Mouse (Mus musculus): ENCODE measurements around the gene Trpm3.

Gene Trpm3

DNA sequence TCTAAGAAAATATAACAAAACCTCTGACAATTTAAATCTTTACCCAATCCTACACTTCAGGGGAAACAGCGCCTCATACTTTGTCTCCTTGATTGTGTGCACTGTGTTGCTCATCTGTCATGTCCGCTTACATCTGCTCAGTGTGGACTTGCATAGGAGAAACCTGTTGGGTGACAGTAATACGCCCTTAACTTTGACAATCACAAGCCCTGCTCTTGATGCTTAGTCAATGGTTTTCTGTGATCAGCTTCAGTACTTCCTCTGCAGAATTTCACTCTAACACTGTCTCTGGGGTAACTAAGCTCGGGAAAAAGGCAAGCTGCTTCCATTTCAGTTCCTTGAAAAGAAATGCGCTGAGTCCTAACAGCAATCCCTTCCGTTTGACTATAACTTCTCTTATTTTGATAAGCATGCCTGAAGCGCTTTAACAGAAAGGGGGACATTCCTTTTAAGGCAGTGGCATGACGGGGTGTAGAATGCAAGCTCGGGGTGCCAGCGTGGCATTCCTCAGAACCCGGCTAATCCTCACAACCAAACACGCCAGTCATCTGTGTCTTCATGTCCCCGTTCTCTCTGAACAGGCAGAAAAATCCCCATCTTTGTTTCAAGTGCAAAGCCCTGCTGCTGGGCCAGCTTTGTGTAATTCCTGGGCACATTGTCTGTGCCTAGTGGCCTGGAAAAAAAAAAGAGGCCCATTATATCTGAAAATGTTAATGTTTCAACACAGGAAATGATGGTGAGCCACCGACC lies 517.8 kb downstream of the Trpm3 start:
- DNase-seq = no peak

DNA sequence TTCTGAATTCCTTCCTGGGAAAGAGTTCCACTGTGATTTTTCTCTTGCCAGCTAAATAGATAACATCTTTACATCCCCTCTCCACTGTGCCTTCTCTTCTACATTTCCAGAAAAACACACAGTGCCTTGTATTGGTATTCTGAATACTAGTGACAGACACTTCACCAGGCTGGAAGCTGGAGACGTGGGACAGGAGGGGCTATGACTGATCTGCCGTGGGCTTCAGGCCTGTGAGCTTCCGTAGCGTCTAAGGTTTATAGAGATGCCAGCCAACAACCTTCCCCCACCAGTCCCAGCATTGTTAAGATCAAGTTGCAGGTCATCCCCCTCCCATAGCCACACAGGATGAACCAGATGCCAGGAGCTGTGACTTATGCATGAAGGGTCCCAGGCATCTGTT lies 518.4 kb downstream of the Trpm3 start:
- DNase-seq = no peak

DNA sequence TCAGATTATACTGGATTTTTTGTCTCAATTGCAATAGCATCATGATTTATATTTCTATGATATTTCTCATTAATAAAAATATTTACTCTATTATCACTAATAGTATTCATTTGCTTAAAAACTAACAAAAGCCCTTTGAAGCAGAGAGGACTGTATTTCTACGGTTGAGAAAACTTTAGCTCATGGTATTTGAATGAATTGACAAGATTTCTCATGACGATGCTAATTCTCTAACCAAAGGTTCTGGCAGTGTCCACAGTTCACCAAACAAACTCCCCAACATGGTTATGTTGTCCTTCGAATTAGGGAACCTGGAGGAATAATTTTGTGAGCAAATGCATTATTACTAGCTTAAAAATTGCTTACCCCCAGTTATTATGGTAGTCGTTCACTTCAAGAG lies 526.6 kb downstream of the Trpm3 start:
- no peak for DNase-seq

DNA sequence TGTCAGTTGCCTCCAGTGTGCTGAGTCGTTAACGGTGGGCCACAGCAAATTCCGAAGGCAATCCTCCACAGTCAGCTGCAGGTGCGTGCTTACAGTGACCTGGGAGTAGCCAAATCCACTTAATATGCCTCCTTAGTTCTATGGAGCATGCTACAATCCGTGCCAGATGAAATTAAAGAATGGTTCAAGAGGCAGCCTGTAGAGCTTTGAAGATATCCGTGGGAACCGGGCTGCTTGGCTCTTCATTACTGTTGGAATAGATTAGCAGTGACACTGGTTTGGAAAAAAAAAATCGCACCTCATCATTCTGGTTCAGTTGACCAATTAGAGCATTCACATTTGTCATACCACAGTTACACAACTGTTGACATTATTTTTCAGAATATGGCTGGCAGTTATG lies 531.4 kb downstream of the Trpm3 start:
- no peak for DNase-seq

DNA sequence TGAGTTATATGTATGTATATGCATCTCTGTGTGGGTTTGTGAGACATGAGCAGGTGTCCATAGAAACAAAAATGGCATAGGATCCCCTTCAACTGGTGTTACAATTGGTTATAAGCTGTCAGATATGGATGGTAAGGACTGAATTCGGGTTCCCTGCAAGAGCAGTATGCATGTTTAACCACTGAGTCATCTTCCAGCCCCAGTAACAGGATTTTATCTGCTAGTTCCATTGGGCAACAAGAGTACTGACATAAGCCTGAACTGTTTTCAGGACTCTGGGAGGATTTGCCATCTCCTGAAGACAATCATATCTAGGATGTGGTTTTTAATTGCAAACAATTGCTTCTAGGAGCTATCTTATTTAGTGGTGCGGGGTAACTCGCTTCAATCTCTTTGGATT lies 534.0 kb downstream of the Trpm3 start:
- DNase-seq = no peak

DNA sequence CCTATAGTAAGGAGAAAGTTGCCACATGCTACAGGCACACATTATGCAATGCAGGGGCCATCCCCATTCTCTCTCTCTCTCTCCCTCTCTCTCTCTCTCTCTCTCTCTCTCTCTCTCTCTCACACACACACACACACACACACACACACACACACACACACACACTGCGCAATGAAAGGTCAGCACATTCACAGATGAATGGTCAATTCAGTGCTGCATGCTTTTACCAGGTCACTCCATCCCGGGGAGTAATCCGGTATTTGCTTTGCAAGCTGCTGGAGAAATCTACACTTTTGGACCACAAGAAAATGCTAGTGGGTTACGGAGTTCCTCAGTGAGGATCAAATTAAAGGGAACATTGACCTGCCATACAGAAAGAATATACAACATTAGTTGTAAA lies 537.4 kb downstream of the Trpm3 start:
- DNase-seq = no peak

DNA sequence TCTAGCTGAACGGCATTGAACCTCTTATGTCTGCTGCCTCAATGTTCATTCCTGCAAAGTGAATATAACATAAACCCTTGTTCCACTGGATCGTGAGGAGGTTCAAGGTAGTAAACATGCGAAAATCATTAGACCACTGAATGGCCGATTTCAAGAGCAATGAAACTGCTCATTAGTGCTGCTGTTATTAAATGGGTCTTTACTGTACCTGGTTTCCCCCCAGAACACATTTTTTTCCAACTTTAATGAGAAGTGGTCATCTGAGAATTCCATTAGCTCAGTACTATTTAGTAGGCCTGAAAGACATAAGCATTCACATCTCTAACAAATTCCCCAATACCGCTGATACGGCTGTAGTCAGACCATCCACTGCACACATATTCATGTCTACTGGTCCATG lies 543.4 kb downstream of the Trpm3 start:
- DNase-seq = no peak

DNA sequence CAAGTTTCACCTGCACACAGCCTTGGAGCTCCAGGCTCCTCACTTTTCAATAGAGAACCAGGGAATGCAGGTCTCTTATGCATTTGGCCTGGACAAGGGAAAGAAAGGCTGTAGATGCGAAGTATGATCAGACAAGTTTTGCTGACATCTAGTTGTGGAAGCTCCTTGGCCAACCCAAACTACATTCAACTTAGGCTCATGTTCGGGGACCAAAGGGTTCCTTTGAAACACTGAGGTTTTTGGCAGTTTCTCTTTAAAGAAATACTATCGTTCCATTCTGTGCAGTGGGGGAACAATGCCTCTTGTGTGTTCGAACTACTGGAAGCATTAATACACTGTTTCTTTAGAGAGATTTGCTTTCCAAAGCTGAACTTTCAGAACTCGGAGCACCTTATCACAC lies 553.1 kb downstream of the Trpm3 start:
- DNase-seq = no peak

DNA sequence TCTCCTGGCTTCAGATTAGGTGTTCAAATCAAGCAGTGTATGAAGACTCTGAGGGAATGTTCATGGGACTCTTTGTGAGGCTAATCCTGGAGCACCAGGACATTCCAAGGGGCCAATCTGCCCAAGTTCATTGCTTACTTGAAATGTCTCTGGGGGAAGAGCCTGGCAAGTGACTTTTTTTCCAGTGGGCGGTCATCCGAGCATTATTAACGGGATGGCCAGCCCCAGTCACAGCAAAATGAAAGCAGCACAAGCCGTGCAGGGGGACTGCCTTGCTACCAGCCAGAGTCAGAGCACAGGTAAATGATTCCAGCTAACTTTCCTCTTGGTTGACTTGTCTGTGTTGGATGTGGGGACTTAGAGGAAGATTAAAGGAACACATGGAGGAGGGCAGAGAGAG lies 553.7 kb downstream of the Trpm3 start:
- DNase-seq = no peak

DNA sequence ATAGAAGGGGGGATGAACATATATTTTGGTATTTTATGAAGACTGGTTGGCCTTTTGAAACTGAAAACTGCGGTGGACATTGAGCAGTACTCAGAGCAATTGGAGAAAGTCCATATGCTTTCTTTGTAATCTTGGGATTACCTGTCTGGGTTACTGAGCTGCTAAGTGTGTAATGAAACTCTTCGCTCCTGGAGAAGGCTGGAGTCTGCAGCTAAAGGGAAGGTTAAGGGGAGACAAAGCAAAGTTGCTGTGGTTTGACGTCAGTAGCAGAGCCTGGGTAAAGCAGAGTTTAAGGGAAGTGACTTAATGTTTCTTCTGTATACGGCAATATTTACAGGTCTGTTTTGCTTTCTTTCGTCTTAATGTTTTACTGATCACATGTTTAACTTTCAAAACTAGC lies 554.1 kb downstream of the Trpm3 start:
- DNase-seq = no peak

DNA sequence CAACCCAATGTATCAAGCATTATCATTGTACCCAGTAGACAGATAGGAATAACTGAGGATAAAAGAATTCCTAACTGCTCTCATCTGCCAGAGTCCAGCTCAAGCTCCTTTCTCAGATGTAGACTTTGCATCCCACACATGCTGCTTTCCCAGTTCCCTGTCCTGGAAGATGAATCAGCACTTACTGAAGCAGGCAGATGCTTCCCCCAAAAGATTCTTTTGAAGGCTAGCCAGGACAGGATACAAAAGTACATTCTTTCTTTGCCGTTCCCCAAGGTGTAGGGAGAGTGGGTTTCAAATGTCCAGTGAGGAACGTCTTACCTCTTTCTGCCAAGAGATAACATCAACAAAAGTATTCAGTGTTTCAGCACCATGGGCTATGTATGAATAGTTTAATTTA lies 556.6 kb downstream of the Trpm3 start:
- DNase-seq = no peak

DNA sequence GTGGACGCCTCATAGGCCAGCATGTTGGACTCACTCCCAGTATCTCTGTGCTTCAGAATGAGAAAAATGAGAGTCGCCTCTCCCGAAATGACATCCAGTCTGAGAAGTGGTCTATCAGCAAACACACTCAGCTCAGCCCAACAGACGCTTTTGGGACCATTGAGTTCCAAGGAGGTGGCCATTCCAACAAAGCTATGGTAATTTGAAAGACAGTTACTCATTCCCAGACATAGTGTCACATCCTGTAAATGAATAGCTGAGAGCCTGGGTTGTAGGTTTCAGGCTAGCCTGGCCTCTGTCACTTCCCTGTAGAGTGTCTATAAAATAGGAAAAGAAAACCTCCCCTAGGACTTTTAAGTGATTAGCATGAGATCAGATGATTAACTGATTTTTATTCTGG lies 559.9 kb downstream of the Trpm3 start:
- DNase-seq = no peak

DNA sequence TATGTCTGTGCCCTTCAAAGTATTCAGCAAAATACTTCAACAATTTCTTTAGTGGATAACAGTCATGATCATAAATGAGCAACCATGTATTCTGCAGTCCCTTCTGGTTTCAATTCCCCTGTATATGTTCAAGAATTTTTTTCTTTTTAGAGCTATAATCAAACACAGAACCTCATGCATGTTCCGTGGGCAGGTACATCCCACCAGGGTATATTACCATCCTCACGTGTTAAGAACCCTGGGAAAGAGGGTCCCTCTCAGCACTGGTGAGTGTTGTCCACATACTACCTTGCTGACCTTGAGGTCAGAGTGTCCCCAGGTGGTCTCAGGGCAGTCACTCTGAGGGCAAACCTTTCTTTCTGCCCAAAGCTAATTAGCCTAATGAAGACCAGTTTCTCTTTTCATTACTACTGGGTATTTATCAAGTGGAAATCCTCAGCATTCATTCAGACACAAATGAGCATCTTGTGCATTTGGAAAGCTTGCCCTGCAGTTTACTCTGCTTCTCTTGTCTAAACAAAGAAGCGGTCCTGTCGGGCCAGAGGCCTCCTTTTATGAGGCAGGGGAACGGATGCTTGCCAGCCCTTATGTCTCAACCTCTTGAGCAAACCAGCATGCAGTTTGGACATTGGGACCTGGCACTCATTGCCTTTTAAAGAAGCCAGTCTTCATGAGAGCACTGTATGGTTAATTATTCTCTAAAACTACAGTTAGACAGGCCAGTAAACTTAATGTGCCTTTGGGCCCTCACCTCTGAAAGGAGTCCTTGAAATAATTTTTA lies 562.2 kb downstream of the Trpm3 start:
- DNase-seq = no peak

DNA sequence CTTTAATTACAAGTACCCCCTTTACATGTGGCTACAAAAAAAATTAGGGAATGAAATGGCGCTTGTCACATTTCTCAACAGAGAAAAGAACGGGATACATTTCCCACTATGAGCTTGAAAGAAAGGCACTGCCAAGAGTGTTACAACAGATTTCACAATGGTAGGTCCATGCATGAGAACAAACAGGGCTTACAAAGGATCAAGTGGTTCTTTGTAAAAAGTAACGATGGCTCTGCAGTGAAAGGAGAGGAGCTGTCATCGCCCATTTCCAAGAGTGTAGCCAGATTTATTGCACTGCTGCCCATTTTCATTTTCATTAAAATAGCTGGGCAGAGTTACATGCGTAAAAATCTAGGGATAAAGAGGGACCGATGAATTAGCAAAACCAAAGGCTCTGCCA lies 565.0 kb downstream of the Trpm3 start:
- DNase-seq = no peak

DNA sequence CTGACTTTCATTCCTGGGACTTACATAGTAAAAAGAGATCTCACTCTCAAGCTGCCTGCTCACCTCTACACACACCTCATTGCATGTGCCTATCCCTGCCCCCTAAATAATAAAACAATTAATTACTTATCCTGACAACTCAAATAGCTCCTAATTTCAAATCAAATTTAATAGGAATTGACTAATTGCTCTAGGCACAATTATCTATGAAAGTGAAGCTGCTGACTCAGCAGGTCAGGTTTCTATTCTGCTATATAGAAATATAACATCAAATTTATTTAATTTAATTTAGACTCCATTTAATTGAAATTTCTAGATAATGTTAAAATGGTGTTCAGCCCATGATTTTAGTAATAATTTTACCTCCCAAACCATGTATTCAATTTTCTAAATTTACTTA lies 566.6 kb downstream of the Trpm3 start:
- no peak for DNase-seq

DNA sequence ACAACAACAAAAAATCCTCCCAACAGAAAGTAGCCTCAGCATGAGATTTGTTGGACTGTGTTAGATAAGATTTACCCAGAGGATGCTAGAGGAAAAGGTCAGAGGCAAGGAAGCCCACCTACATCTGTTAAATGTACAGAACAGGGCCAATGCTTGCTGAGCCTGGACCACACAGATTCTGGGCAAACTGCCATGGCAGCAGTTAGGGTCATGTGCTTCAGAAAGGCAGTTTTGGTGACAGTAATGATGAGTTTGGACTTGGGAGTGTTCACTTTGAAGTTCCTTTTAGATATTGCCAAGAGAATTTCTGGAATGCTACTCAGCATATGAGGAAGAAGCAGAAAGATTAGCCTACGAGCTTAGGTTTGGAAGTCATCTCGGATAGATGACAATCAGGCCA lies 580.2 kb downstream of the Trpm3 start:
- DNase-seq = no peak

DNA sequence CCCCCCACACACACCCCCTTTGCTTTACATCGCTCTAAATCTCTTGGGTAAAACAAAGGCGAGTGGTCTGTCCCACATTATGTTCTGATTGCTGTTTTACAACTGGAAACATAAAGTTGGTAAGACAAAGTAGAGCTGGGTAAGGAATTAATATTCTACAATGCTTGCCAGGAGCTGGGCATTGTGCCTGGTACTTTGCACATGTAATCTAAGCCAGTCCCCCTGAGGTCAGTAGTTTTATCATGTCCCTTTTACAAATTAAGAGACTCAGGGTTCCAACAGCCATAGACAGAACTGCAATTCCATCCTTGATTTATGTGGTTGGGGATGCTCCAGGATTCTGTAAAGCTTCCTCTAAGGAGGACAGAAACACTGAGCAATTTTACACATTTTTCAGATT lies 591.0 kb downstream of the Trpm3 start:
- DNase-seq = no peak

DNA sequence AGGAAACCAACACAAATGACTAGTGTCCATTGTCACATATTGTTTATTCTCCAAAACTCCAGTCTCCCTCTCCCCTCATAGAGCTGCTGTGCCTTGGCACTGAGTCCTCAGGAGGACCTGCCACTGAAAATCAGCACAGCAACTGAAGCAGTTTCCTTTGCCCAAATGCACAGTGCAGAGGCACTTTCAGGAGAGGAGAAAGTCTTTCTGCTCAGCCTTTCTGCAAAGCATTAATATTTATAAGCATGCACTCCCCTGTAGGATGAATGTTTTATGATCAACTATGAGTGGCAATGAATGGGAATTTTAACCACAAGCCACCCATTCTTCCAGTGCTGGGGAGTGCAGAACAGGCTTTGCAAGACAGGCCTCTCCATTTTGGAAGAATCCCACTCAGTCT lies 592.1 kb downstream of the Trpm3 start:
- no peak for DNase-seq

DNA sequence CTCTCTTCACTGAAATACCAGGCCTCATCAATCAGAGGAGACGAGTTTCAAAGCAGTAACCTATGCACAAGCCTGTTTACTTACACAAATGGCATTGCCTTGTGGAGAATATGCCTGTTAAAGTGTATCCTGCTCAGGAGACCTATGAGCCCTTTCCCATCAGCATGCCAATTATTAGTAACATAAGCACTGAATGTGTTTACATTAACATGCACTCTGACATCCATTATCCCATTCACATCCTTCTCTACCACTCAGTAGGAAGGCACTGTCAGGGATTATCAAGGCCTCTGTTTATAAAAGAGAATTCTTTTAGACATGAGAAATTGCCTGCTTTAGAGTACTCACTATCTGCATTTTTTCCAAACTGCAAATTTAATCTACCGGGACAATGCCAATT lies 598.0 kb downstream of the Trpm3 start:
- DNase-seq = no peak

DNA sequence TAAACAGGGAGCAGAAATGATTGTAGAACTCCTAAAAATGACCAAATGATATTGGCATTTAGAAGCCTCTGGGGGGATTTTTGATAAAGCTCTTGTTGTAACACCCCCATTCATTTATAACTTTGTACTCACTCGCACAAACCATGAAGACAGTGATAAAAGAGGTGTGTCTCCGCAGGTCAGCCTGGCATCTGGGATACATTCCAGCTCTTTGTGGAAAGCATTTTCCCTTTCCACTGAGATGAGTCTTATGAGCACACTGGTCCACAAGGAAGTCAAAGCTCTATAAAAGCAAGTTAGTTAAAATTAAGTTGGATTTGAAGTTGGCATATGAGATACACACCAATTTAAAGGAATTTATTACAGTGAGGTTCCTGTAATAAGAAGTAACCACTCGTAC lies 600.4 kb downstream of the Trpm3 start:
- no peak for DNase-seq

DNA sequence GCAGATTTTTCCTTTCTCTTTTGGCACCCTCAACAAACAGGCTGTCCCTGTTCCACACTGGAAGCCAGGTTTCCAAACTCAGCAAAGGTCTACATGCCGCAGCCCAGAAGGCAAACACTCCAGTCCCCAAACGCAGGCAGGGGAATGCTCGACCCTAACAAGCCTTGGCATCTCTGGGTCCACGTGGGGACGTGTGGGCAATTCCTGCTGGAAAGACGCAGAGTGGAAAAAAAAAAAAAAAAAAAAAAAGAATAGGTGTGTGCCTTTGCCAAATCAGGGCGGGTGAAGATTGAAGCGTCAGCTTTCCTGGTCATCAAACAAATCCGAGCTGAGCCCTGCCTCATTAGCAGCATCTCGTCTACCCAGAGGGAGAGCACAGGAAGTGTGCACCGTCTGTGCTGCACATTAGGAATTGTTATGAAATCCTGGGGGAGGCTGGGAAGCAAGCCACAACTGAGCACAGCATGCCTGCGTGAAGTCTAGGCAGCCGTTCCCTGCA lies 614.5 kb downstream of the Trpm3 start:
- no peak for DNase-seq

DNA sequence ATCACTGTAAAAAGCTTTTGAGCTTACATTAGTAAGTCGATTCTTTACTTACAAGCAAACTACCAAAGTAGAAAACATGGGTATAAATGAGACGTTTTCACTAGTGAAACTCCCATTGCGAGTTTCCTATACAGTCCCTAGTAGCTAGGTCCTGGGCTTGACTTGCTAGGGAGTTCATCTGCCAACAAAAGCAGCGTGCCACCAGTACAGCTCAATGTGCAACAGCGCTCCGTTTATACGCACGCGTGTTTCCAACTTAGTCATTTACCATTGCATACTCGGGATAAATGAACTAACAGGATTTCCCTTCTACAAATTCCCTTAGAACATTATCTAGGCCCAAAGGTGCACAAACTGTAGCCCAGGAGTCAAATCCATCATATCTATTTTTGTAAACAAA lies 615.2 kb downstream of the Trpm3 start:
- no peak for DNase-seq

DNA sequence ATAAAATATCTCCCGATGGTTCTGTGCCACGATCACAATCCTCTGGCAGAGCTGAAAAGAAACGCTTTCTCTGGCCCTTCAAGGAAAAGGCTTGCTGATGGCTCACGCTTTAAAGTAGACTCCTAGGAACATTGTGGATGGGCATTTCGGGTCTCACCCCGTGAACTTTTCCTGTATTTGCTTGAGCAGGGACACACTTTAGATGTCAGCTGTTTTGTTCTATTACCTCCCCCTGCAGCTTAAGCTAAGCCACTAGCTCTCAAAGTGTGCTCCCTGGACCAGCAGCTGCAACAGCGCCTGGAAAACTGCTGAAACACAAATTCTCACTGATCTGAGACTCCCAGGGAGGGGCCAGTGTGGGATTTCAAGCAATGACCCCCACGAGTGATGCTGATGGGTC lies 615.7 kb downstream of the Trpm3 start:
- DNase-seq = no peak

DNA sequence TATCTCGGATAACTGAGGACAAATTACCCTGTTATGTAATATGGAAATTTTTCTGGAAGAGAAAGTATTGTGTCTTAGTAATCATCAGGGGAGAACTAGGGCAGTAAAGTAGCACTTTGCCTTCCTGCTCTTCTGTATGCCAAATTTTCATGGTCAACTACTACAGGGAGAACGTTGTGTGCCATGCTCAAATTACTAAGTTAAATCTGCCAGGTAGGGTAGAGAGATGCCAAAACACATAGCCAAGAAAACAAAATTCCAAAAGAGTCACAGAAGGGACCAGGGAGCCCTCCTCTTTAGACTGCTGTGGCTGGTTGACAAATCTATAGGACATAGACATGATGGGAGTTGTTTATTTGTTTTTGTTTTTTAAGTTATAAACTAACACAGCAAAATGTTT lies 619.6 kb downstream of the Trpm3 start:
- DNase-seq = no peak

DNA sequence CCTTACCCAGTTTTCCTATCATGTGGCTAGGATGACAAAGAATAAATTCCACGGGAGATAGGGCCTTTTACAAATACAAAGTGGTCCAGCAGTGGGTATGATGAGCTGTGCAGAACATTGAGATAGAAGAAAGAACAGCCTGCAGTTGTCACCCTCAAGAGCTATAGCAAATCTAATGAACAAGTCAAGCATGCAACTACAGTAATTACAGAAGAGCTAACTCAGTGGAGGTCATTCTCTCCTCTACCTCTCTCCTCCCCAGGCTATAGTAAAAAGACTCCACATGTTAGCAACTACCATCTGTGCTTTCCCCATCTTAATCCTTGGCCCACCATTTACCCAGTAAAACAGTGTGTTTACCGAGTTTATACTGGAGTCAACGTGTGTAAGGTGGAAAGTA lies 629.4 kb downstream of the Trpm3 start:
- DNase-seq = no peak
